23 mouse cellular contexts compared by ENCODE assay signal in the genomic region with DNA sequence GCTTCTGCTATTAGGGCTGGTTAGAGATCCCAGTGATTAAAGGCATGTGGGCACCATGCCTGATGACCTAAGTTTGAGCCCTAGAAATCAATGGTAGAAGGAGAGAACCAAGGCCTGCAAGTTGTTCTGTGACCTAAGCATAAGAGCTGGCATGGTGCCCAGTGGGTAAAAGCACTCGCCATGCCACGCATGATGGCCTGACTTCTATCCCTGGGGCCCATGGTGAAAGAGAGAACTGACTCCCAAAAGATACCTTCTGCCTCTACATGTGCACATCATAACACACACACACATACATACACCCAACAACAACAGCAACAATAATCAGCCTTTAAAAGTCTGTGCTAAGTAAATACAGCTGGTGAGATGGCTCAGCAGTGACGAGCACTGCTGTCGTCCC. TPM values are rescaled to one million over a fixed set of nuclear protein-coding genes. Genes with fewer than 3 reads are reported as not detected.
DNase-seq lines count a peak whose midpoint lies in the region; ATAC-seq lines count a peak whose summit lies in the region.
"Had no signal": no experiment of that assay in that cellular context is flagged by ENCODE, and none has a peak within 500 bp of the region (broad histone marks: within the 10 kb centered on the region; RNA-seq: fewer than 3 reads in every experiment).

No protein-coding gene starts in this region.

- DNase-seq in adrenal gland, postnatal 10 days: peak; percentile 34
- no peak for DNase-seq in adrenal gland, postnatal 4 days (ENCODE audit: low spot score in 2 of 2)
- DNase-seq in liver, embryonic 13.5 days: no peak
- DNase-seq in liver, embryonic 11.5 days (ENCODE audit: low spot score): no peak
- DNase-seq in left cerebral cortex, adult 11 months (ENCODE audit: low spot score): no peak
- no peak for DNase-seq in urinary bladder, postnatal 25 days (ENCODE audit: low spot score)
- DNase-seq: adrenal gland, postnatal 25 days; B cell, adult 2 months; cerebellum, adult 11 months; cerebellum, adult 8-10 months; cerebellum, postnatal 14 days; embryo, embryonic 11 days; gastrocnemius, postnatal 10 days; heart, adult 2 months had no signal

- H3K4me2 ChIP-seq in liver, embryonic 13.5 days: no peak overlapping the region
- no peak overlapping the region for H3K4me2 ChIP-seq in liver, embryonic 11.5 days
- H3K4me2 ChIP-seq in liver, embryonic 16.5 days (ENCODE audit: low read depth, low read length): no peak overlapping the region
- H3K4me2 ChIP-seq: embryonic facial prominence, embryonic 15.5 days; forebrain, embryonic 15.5 days; heart, embryonic 11.5 days; heart, embryonic 15.5 days; hindbrain, embryonic 15.5 days had no signal

- no peaks in the 10 kb centered on the region for H3K9me3 ChIP-seq in liver, embryonic 13.5 days (replicated peaks)
- H3K9me3 ChIP-seq in liver, embryonic 11.5 days (ENCODE audit: control insufficient read depth, low read length): no peaks in the 10 kb centered on the region
- no peaks in the 10 kb centered on the region for H3K9me3 ChIP-seq in liver, embryonic 16.5 days (replicated peaks; ENCODE audit: control insufficient read depth, low read length)
- H3K9me3 ChIP-seq: embryonic facial prominence, embryonic 15.5 days; forebrain, embryonic 15.5 days; G1E; heart, embryonic 15.5 days; hindbrain, embryonic 15.5 days had no signal

- H3K9ac ChIP-seq in liver, embryonic 13.5 days: no peak overlapping the region
- no peak overlapping the region for H3K9ac ChIP-seq in liver, embryonic 11.5 days (ENCODE audit: low read depth, low read length)
- no peak overlapping the region for H3K9ac ChIP-seq in liver, embryonic 16.5 days (ENCODE audit: low read depth, low read length)
- H3K9ac ChIP-seq: embryonic facial prominence, embryonic 15.5 days; forebrain, embryonic 15.5 days; heart, embryonic 15.5 days; hindbrain, embryonic 15.5 days had no signal

- no peak overlapping the region for H3K27ac ChIP-seq in liver, embryonic 13.5 days
- no peak overlapping the region; the same call in 1 of the 2 replicates for H3K27ac ChIP-seq in liver, embryonic 11.5 days (ENCODE audit: low read depth, low read length)
- 0 out of 2 replicates have a peak overlapping the region, but pooled peaks have one; percentile 27 for H3K27ac ChIP-seq in liver, embryonic 16.5 days (ENCODE audit: low read length)
- H3K27ac ChIP-seq: embryonic facial prominence, embryonic 15.5 days; forebrain, embryonic 15.5 days; heart, adult 2 months; heart, embryonic 15.5 days; hindbrain, embryonic 15.5 days had no signal

- peaks cover 83% of the 10 kb centered on the region for H3K36me3 ChIP-seq in liver, embryonic 13.5 days
- H3K36me3 ChIP-seq in liver, embryonic 11.5 days (ENCODE audit: control insufficient read depth, insufficient read depth, low read length): peaks cover 18% of the 10 kb centered on the region
- H3K36me3 ChIP-seq in liver, embryonic 16.5 days (ENCODE audit: control insufficient read depth, insufficient read depth): peaks cover 66% of the 10 kb centered on the region

- H3K4me3 ChIP-seq in liver, embryonic 13.5 days (replicated peaks): no peak overlapping the region
- no peak overlapping the region for H3K4me3 ChIP-seq in liver, embryonic 11.5 days (ENCODE audit: low read depth, low read length)
- H3K4me3 ChIP-seq in liver, embryonic 16.5 days (ENCODE audit: low read depth, low read length): no peak overlapping the region
- H3K4me3 ChIP-seq: embryonic facial prominence, embryonic 15.5 days; forebrain, embryonic 15.5 days; heart, adult 2 months; heart, embryonic 15.5 days; hindbrain, embryonic 15.5 days had no signal

- ATAC-seq in liver, embryonic 13.5 days (ENCODE audit: low read depth): 0 out of 2 replicates have a peak, but pooled peaks have one; percentile 5
- no peak for ATAC-seq in liver, embryonic 11.5 days (replicated peaks; ENCODE audit: low FRiP score)
- ATAC-seq in liver, embryonic 16.5 days (ENCODE audit: low read depth): no peak
- ATAC-seq: CD4-positive, CD25-positive, alpha-beta regulatory T cell, adult 4 months; forebrain, embryonic 15.5 days had no signal

- H3K27me3 ChIP-seq in liver, embryonic 13.5 days: no peaks in the 10 kb centered on the region
- H3K27me3 ChIP-seq in liver, embryonic 11.5 days (replicated peaks; ENCODE audit: control insufficient read depth, insufficient read depth, low read length): no peaks in the 10 kb centered on the region
- no peaks in the 10 kb centered on the region for H3K27me3 ChIP-seq in liver, embryonic 16.5 days (ENCODE audit: control insufficient read depth, insufficient read depth, low read depth, low read length)
- H3K27me3 ChIP-seq: embryonic facial prominence, embryonic 15.5 days; forebrain, embryonic 15.5 days; heart, embryonic 15.5 days; hindbrain, embryonic 15.5 days had no signal

- WGBS in liver, embryonic 13.5 days (ENCODE audit: insufficient replicate concordance): 94% methylated on average over 4 of the region's 4 CpGs
- 97% methylated on average over 4 of the region's 4 CpGs for WGBS in liver, embryonic 11.5 days
- WGBS in liver, embryonic 16.5 days (ENCODE audit: insufficient replicate concordance): 92% methylated on average over 4 of the region's 4 CpGs

- peaks cover 14% of the 10 kb centered on the region; the same call in 1 of the 2 replicates for H3K4me1 ChIP-seq in liver, embryonic 13.5 days (replicated peaks)
- no peaks in the 10 kb centered on the region for H3K4me1 ChIP-seq in liver, embryonic 11.5 days (replicated peaks; ENCODE audit: control insufficient read depth, insufficient read depth, low read length)
- no peaks in the 10 kb centered on the region for H3K4me1 ChIP-seq in liver, embryonic 16.5 days (ENCODE audit: control insufficient read depth, low read depth, low read length)
- H3K4me1 ChIP-seq: embryonic facial prominence, embryonic 15.5 days; forebrain, embryonic 15.5 days; heart, embryonic 15.5 days; hindbrain, embryonic 15.5 days had no signal

RNA-seq across cellular contexts. Expression of gene Slc24a1, which starts 38.0 kb away (rescaled TPM):
- under 1 TPM; 0.09 to 0.15 TPM for total RNA-seq in adrenal gland, postnatal 10 days (2021)
- under 1 TPM in 1 of 2 experiments, not detected in 1; 0.08 TPM for total RNA-seq in adrenal gland, postnatal 4 days (2021)
- 0.06 and 0.08 TPM in 2 replicates for polyA plus RNA-seq in liver, embryonic 13.5 days (2015; fragmentation: Nextera tagmentation; extraction: Ambion mirVana)
- polyA plus RNA-seq in liver, embryonic 11.5 days (2014; fragmentation: Nextera tagmentation; extraction: Ambion mirVana): 0.04 and 0.12 TPM in 2 replicates
- polyA plus RNA-seq in liver, embryonic 16.5 days (2015; fragmentation: Nextera tagmentation; extraction: Ambion mirVana): 0.05 and 0.07 TPM in 2 replicates
- total RNA-seq: adrenal gland, postnatal 25 days; gastrocnemius, postnatal 10 days had no signal
- polyA plus RNA-seq: embryonic facial prominence, embryonic 11.5 days; G1E had no signal

RNA-seq across cellular contexts. Expression of gene Ints14, which starts 47.3 kb away (rescaled TPM):
- 10 to 100 TPM; 27.5 to 31.5 TPM for total RNA-seq in adrenal gland, postnatal 10 days (2021)
- total RNA-seq in adrenal gland, postnatal 4 days (2021): 10 to 100 TPM; 36.8 to 37.0 TPM
- 29.9 and 34.9 TPM in 2 replicates for polyA plus RNA-seq in liver, embryonic 13.5 days (2015; fragmentation: Nextera tagmentation; extraction: Ambion mirVana)
- 58.4 and 69.8 TPM in 2 replicates for polyA plus RNA-seq in liver, embryonic 11.5 days (2014; fragmentation: Nextera tagmentation; extraction: Ambion mirVana)
- polyA plus RNA-seq in liver, embryonic 16.5 days (2015; fragmentation: Nextera tagmentation; extraction: Ambion mirVana): 19.1 and 20.9 TPM in 2 replicates
